Mouse (Mus musculus): ENCODE results near the gene Tmem98. TPM values are rescaled to one million over a fixed set of nuclear protein-coding genes. Genes with fewer than 3 reads are reported as not detected.

Gene Tmem98
- polyA plus RNA-seq, 1 experiment from 2014 or later: 72.1 TPM

GRCm38 (mm10) chr11:80767320-80767617 lies 42.7 kb upstream of the Tmem98 start:
- Histone ChIP-seq H3K9ac (replicated peaks; ENCODE audit: low read depth) (no peak overlapping the region), H3K4me3 (ENCODE audit: low read depth, low read length) (no peak overlapping the region), H3K9me3 (ENCODE audit: low read length) (no peaks in the 10 kb centered on the region), H3K36me3 (ENCODE audit: insufficient read depth, low read length) (no peaks in the 10 kb centered on the region), H3K4me1 (ENCODE audit: insufficient read depth, low read depth, low read length) (peaks cover 19% of the 10 kb centered on the region), H3K27ac (ENCODE audit: low read length) (peak overlapping the region; percentile 74), H3K27me3 (replicated peaks; ENCODE audit: insufficient read depth, low read length) (no peaks in the 10 kb centered on the region), H3K4me2 (replicated peaks; ENCODE audit: low read depth, low read length) (no peak overlapping the region)
- ATAC-seq: no peak
- TF ChIP-seq EP300 (IDR thresholded peaks at IDR 0.05) (no peak), CTCF (IDR thresholded peaks at IDR 0.05) (no peak)
- 70% methylated on average over 3 of the region's 3 CpGs for WGBS
- no peak for DNase-seq (ENCODE audit: low spot score)

- no peak overlapping the region for H3K4me3 ChIP-seq (ENCODE audit: low read depth, low read length)
- peak overlapping the region; percentile 22 for H3K27ac ChIP-seq (ENCODE audit: low read length)
- H3K4me2 ChIP-seq (replicated peaks; ENCODE audit: low read depth, low read length): no peak overlapping the region
- no peaks in the 10 kb centered on the region for H3K9me3 ChIP-seq (ENCODE audit: low read length)
- H3K27me3 ChIP-seq (replicated peaks; ENCODE audit: insufficient read depth, low read length): no peaks in the 10 kb centered on the region
- ATAC-seq: no peak
- 70% methylated on average over 3 of the region's 3 CpGs for WGBS
- H3K4me1 ChIP-seq (ENCODE audit: insufficient read depth, low read depth, low read length): peaks cover 15% of the 10 kb centered on the region
- no peak overlapping the region for H3K9ac ChIP-seq (replicated peaks; ENCODE audit: low read depth)
- H3K36me3 ChIP-seq (ENCODE audit: insufficient read depth, low read length): no peaks in the 10 kb centered on the region
- TF ChIP-seq CTCF (IDR thresholded peaks at IDR 0.05) (no peak), EP300 (IDR thresholded peaks at IDR 0.05) (no peak)
- no peak for DNase-seq (ENCODE audit: low spot score)
These were observed 38.8 kb upstream of the Tmem98 start for GRCm38 (mm10) chr11:80771186-80771585.

- Histone ChIP-seq H3K4me1 (ENCODE audit: insufficient read depth, low read depth, low read length) (peaks cover 15% of the 10 kb centered on the region), H3K4me3 (ENCODE audit: low read depth, low read length) (no peak overlapping the region), H3K4me2 (replicated peaks; ENCODE audit: low read depth, low read length) (no peak overlapping the region), H3K9me3 (ENCODE audit: low read length) (no peaks in the 10 kb centered on the region), H3K36me3 (ENCODE audit: insufficient read depth, low read length) (no peaks in the 10 kb centered on the region), H3K27ac (ENCODE audit: low read length) (peak overlapping the region; percentile 22), H3K27me3 (replicated peaks; ENCODE audit: insufficient read depth, low read length) (no peaks in the 10 kb centered on the region), H3K9ac (replicated peaks; ENCODE audit: low read depth) (no peak overlapping the region)
- DNase-seq (ENCODE audit: low spot score): no peak
- WGBS: 61% methylated on average over 5 of the region's 5 CpGs
- TF ChIP-seq CTCF (IDR thresholded peaks at IDR 0.05) (no peak), EP300 (IDR thresholded peaks at IDR 0.05) (no peak)
- no peak for ATAC-seq
These were observed 38.3 kb upstream of the Tmem98 start for GRCm38 (mm10) chr11:80771596-80772250.

- Histone ChIP-seq H3K4me2 (replicated peaks; ENCODE audit: low read depth, low read length) (no peak overlapping the region), H3K27me3 (replicated peaks; ENCODE audit: insufficient read depth, low read length) (no peaks in the 10 kb centered on the region), H3K9ac (replicated peaks; ENCODE audit: low read depth) (no peak overlapping the region), H3K4me3 (ENCODE audit: low read depth, low read length) (no peak overlapping the region), H3K4me1 (ENCODE audit: insufficient read depth, low read depth, low read length) (peaks cover 15% of the 10 kb centered on the region), H3K9me3 (ENCODE audit: low read length) (no peaks in the 10 kb centered on the region), H3K36me3 (ENCODE audit: insufficient read depth, low read length) (no peaks in the 10 kb centered on the region), H3K27ac (ENCODE audit: low read length) (peak overlapping the region; percentile 43)
- TF ChIP-seq EP300 (IDR thresholded peaks at IDR 0.05) (peak; percentile 41; the same call in 1 of the 2 replicates), CTCF (IDR thresholded peaks at IDR 0.05) (no peak)
- WGBS: 71% methylated on average over 6 of the region's 6 CpGs
- peak; percentile 79 for DNase-seq (ENCODE audit: low spot score)
- peak; percentile 79 for ATAC-seq
These were observed 37.3 kb upstream of the Tmem98 start for GRCm38 (mm10) chr11:80772595-80773210.

GRCm38 (mm10) chr11:80775535-80775934 lies 34.4 kb upstream of the Tmem98 start:
- no peak overlapping the region for H3K9ac ChIP-seq (replicated peaks; ENCODE audit: low read depth)
- no peaks in the 10 kb centered on the region for H3K9me3 ChIP-seq (ENCODE audit: low read length)
- H3K27me3 ChIP-seq (replicated peaks; ENCODE audit: insufficient read depth, low read length): no peaks in the 10 kb centered on the region
- WGBS: 57% methylated on average over 3 of the region's 3 CpGs
- ATAC-seq (no peak), DNase-seq (ENCODE audit: low spot score) (no peak)
- TF ChIP-seq EP300 (IDR thresholded peaks at IDR 0.05): no peak
- no peak for TF ChIP-seq CTCF (IDR thresholded peaks at IDR 0.05)
- H3K27ac ChIP-seq (ENCODE audit: low read length): no peak overlapping the region
- peaks cover 15% of the 10 kb centered on the region for H3K4me1 ChIP-seq (ENCODE audit: insufficient read depth, low read depth, low read length)
- no peak overlapping the region for H3K4me3 ChIP-seq (ENCODE audit: low read depth, low read length)
- H3K36me3 ChIP-seq (ENCODE audit: insufficient read depth, low read length): no peaks in the 10 kb centered on the region
- no peak overlapping the region for H3K4me2 ChIP-seq (replicated peaks; ENCODE audit: low read depth, low read length)

GRCm38 (mm10) chr11:80777708-80778107 lies 32.3 kb upstream of the Tmem98 start:
- peak overlapping the region; percentile 38 for H3K4me2 ChIP-seq (replicated peaks; ENCODE audit: low read depth, low read length)
- DNase-seq (ENCODE audit: low spot score) (no peak), ATAC-seq (no peak)
- peak overlapping the region; percentile 54; the same call in 1 of the 2 replicates for H3K27ac ChIP-seq (ENCODE audit: low read length)
- H3K27me3 ChIP-seq (replicated peaks; ENCODE audit: insufficient read depth, low read length): no peaks in the 10 kb centered on the region
- H3K4me1 ChIP-seq (ENCODE audit: insufficient read depth, low read depth, low read length): peaks cover 3% of the 10 kb centered on the region; the same call in 1 of the 2 replicates
- no peaks in the 10 kb centered on the region for H3K36me3 ChIP-seq (ENCODE audit: insufficient read depth, low read length)
- H3K9me3 ChIP-seq (ENCODE audit: low read length): no peaks in the 10 kb centered on the region
- 65% methylated on average over 2 of the region's 2 CpGs for WGBS
- H3K4me3 ChIP-seq (ENCODE audit: low read depth, low read length): peak overlapping the region; percentile 61; the same call in 1 of the 2 replicates
- TF ChIP-seq EP300 (IDR thresholded peaks at IDR 0.05): no peak
- no peak; the same call in 1 of the 2 replicates for TF ChIP-seq CTCF (IDR thresholded peaks at IDR 0.05)
- no peak overlapping the region for H3K9ac ChIP-seq (replicated peaks; ENCODE audit: low read depth)
